Mouse (Mus musculus) forebrain, embryonic 11.5 days (tissue): ENCODE results near the gene Med17. TPM values are rescaled to one million over a fixed set of nuclear protein-coding genes. Genes with fewer than 3 reads are reported as not detected.

ENCODE experiments used
- ATAC-seq: fragments of 200-750 bp; cut with Nextera tagmentation; replicated peaks from 2 replicates; pipeline ENCODE4 v1.8.0; 2017; ENCODE audit warnings: moderate TSS enrichment; ENCODE audit not compliant: low FRiP score
- DNase-seq: peaks from one replicate; pipeline ENCODE4 v3.0.0-alpha.2; 2017; ENCODE audit warnings: low spot score
- H3K27ac ChIP-seq: fragments of 300-500 bp; sonication (generic); 2 replicates; pipeline ENCODE4 v1.5.1; 2014; ENCODE audit warnings: low read depth, low read length
- H3K27me3 ChIP-seq: fragments of 300-500 bp; sonication (generic); 2 replicates; pipeline ENCODE4 v1.6.1; 2014; ENCODE audit warnings: mild to moderate bottlenecking, low read length, mixed read lengths; ENCODE audit not compliant: control insufficient read depth, insufficient read depth
- H3K36me3 ChIP-seq: fragments of 300-500 bp; sonication (generic); 2 replicates; pipeline ENCODE4 v1.6.1; 2014; ENCODE audit warnings: mild to moderate bottlenecking, low read length, moderate library complexity, mixed read lengths; ENCODE audit not compliant: control insufficient read depth, insufficient read depth
- H3K4me1 ChIP-seq: fragments of 300-500 bp; sonication (generic); replicated peaks from 2 replicates; pipeline ENCODE4 v1.6.1; 2014; ENCODE audit warnings: low read length, mixed read lengths; ENCODE audit not compliant: control insufficient read depth, insufficient read depth
- H3K4me2 ChIP-seq: fragments of 300-500 bp; sonication (generic); 2 replicates; pipeline ENCODE4 v1.6.1; 2014; ENCODE audit warnings: low read depth, mild to moderate bottlenecking, low read length, moderate library complexity, mixed read lengths; ENCODE audit not compliant: severe bottlenecking
- H3K4me3 ChIP-seq: fragments of 300-500 bp; sonication (generic); 2 replicates; pipeline ENCODE4 v1.5.1; 2014; ENCODE audit warnings: low read depth, low read length
- H3K9ac ChIP-seq: fragments of 300-500 bp; sonication (generic); 2 replicates; pipeline ENCODE4 v1.6.1; 2014; ENCODE audit warnings: low read length
- H3K9me3 ChIP-seq: fragments of 300-500 bp; sonication (generic); 2 replicates; pipeline ENCODE4 v1.6.1; 2016; ENCODE audit warnings: low read length, mixed read lengths; ENCODE audit not compliant: control insufficient read depth
- WGBS: fragments of 180-500 bp; shearing (Covaris S2); extraction: QIAGEN DNeasy Blood & Tissue Kit; methylation state at CpG from one replicate; pipeline ENCODE4 v1.1.7; 2014; 5-methylcytosine and 5-hydroxymethylcytosine counted together
- polyA plus RNA-seq: library from polyadenylated mRNA; unstranded; fragments of >200 nt; fragmentation: Nextera tagmentation; extraction: Ambion mirVana; gene quantifications from 2 replicates; pipeline ENCODE4 v1.2.1, GENCODE M21; 2014

The Med17 gene
- polyA plus RNA-seq, 1 experiment from 2014 or later: 47.7 TPM

GRCm38 (mm10) chr9:15300056-15300455 is 20.3 kb upstream of the Med17 start:
- H3K36me3 ChIP-seq: no peaks in the 10 kb centered on the region
- no peak overlapping the region for H3K27ac ChIP-seq
- no peak overlapping the region for H3K4me2 ChIP-seq
- H3K4me3 ChIP-seq: no peak overlapping the region
- H3K9me3 ChIP-seq: no peaks in the 10 kb centered on the region
- no peak overlapping the region for H3K9ac ChIP-seq
- H3K4me1 ChIP-seq: no peaks in the 10 kb centered on the region
- WGBS: 86% methylated on average over 5 of the region's 5 CpGs
- DNase-seq (no peak), ATAC-seq (no peak)
- H3K27me3 ChIP-seq: no peaks in the 10 kb centered on the region

DNA sequence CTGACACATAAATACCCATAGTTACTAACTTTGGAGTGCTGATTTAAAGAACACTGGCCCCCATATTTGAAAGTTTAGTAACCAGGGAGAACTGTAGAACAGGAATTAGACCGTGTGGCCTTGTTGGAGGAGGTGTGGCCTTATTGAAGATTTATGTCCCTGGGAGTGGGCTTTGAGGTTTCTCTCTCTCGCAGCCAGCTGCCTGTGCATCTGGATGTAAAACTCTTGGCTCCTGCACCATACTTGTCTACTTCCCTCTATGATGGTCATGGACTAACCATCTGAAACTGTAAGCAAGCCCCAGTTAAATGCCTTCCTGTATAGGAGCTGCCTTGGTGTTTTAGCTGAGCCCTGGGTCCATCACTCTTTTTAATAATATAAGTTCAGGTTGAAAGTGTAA is 18.7 kb upstream of the Med17 start:
- Histone ChIP-seq H3K27ac (no peak overlapping the region), H3K36me3 (no peaks in the 10 kb centered on the region), H3K9me3 (no peaks in the 10 kb centered on the region), H3K4me1 (no peaks in the 10 kb centered on the region), H3K4me2 (no peak overlapping the region), H3K27me3 (no peaks in the 10 kb centered on the region), H3K9ac (no peak overlapping the region), H3K4me3 (no peak overlapping the region)
- WGBS: 75% methylated on average over 2 of the region's 2 CpGs
- DNase-seq (no peak), ATAC-seq (no peak)

- Histone ChIP-seq H3K9me3 (no peaks in the 10 kb centered on the region), H3K27ac (no peak overlapping the region), H3K9ac (no peak overlapping the region), H3K27me3 (no peaks in the 10 kb centered on the region), H3K4me3 (no peak overlapping the region), H3K4me1 (no peaks in the 10 kb centered on the region), H3K4me2 (no peak overlapping the region), H3K36me3 (no peaks in the 10 kb centered on the region)
- WGBS: 89% methylated on average over 7 of the region's 7 CpGs
- DNase-seq (no peak), ATAC-seq (no peak)
These were observed 17.4 kb upstream of the Med17 start for GRCm38 (mm10) chr9:15297112-15297511.

- no peak for ATAC-seq
- no peak overlapping the region for H3K9ac ChIP-seq
These were observed 9.5 kb upstream of the Med17 start for GRCm38 (mm10) chr9:15289251-15289650.

GRCm38 (mm10) chr9:15288402-15288801 is 8.7 kb upstream of the Med17 start:
- Histone ChIP-seq H3K9ac (no peak overlapping the region), H3K27me3 (no peaks in the 10 kb centered on the region), H3K4me1 (no peaks in the 10 kb centered on the region), H3K4me2 (no peak overlapping the region), H3K36me3 (no peaks in the 10 kb centered on the region), H3K4me3 (no peak overlapping the region), H3K27ac (no peak overlapping the region), H3K9me3 (no peaks in the 10 kb centered on the region)
- 86% methylated on average over 3 of the region's 3 CpGs for WGBS
- DNase-seq (no peak), ATAC-seq (no peak)

More at GRCm38 (mm10) chr9:15289251-15289650, 9.5 kb upstream of the Med17 start:
- Histone ChIP-seq H3K4me3 (no peak overlapping the region), H3K27me3 (no peaks in the 10 kb centered on the region), H3K9me3 (no peaks in the 10 kb centered on the region), H3K4me1 (no peaks in the 10 kb centered on the region), H3K4me2 (no peak overlapping the region), H3K36me3 (no peaks in the 10 kb centered on the region), H3K27ac (no peak overlapping the region)
- WGBS: 88% methylated on average over 6 of the region's 6 CpGs
- no peak for DNase-seq

DNA sequence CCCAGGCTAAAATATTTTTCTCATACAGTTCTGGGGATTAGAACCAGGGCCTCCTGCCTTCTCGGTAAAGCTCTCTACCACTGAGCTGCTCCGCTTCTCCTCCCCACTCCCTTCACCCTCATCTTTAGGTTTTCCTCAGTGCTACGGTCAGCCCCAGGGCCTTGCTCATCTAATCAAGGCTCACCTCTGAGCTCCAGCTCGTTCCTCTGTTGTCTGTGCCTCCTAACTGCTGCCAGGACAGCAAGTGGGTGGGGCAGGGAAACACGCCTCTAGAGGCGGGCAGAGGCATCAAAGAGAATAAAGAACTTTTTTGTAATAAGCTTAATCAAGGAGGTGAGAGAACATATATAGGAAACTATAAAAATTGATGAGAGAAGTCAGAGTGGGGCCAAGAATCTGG is 8.1 kb upstream of the Med17 start:
- Histone ChIP-seq H3K4me1 (no peaks in the 10 kb centered on the region), H3K27ac (no peak overlapping the region), H3K4me3 (no peak overlapping the region), H3K9me3 (no peaks in the 10 kb centered on the region), H3K36me3 (no peaks in the 10 kb centered on the region), H3K4me2 (no peak overlapping the region), H3K9ac (no peak overlapping the region), H3K27me3 (no peaks in the 10 kb centered on the region)
- 52% methylated on average over 6 of the region's 6 CpGs for WGBS
- DNase-seq (no peak), ATAC-seq (no peak)

- Histone ChIP-seq H3K9ac (no peak overlapping the region), H3K27ac (no peak overlapping the region), H3K9me3 (no peaks in the 10 kb centered on the region), H3K4me2 (no peak overlapping the region), H3K36me3 (no peaks in the 10 kb centered on the region), H3K4me3 (no peak overlapping the region), H3K27me3 (no peaks in the 10 kb centered on the region), H3K4me1 (0 out of 2 replicates have a peak, but pooled peaks cover 4% of the 10 kb centered on the region)
- ATAC-seq: no peak
- WGBS: 61% methylated on average over 3 of the region's 3 CpGs
- DNase-seq: no peak
These were observed 5.7 kb upstream of the Med17 start for GRCm38 (mm10) chr9:15285443-15285842.

DNA sequence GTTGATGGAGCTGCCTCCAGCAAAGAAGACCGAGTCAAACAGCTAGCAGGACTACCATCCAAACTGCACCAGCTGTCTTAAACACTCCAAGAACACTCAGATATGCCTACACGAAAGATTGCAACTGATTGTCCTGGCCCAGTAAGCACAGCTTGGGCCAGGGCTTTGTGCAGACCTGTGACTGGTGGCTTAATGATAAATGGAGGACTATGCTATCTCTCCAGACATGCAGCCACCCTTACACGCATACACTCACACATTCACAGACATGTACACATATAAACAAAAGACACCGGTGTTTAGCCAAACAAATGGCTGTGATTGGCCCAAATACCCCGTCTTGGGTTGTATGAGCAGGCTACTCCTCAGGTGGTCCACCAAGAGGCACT is 754 bp upstream of the Med17 start:
- Histone ChIP-seq H3K27ac (peak overlapping the region; percentile 25; the same call in 1 of the 2 replicates), H3K36me3 (no peaks in the 10 kb centered on the region; the same call in 1 of the 2 replicates), H3K4me2 (peak overlapping the region; percentile 74), H3K4me3 (peak overlapping the region; percentile 93), H3K4me1 (peaks cover 5% of the 10 kb centered on the region; the same call in 1 of the 2 replicates), H3K27me3 (no peaks in the 10 kb centered on the region), H3K9me3 (no peaks in the 10 kb centered on the region), H3K9ac (peak overlapping the region; percentile 97)
- WGBS: 47% methylated on average over 5 of the region's 5 CpGs
- no peak for DNase-seq
- no peak for ATAC-seq

DNA sequence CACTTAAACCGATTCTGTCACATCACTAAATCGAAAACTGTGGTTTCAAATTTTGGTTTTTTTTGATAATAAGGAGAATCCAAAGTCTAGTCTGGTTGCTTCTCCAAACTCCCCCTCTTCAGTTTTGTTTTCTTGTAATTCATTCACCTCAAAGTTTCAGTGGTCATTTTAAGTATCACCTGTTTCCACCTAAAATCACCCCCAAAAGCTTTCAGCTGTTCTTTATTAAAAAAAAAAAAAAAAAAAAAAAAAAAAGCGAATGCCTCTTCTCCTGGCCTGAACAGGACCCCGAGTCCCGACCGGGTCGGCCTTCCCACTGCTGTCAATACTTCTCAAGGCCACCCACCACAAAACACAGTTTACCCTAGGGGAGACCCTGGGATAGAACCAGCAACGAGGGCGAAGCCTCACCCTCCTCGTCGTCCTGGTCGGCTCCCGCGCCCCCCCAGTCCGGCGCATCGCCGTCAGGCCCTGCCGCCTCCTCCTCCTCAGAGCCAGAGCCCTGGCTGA is 537 bp downstream of the Med17 start:
- peaks cover 5% of the 10 kb centered on the region; the same call in 1 of the 2 replicates for H3K4me1 ChIP-seq
- H3K36me3 ChIP-seq: peaks cover 4% of the 10 kb centered on the region; the same call in 1 of the 2 replicates
- H3K27ac ChIP-seq: peak overlapping the region; percentile 69
- H3K4me3 ChIP-seq: peak overlapping the region; percentile 93
- no peaks in the 10 kb centered on the region for H3K27me3 ChIP-seq
- peak overlapping the region; percentile 97 for H3K9ac ChIP-seq
- ATAC-seq (no peak), DNase-seq (no peak)
- no peaks in the 10 kb centered on the region for H3K9me3 ChIP-seq
- 9% methylated on average over 19 of the region's 19 CpGs for WGBS
- H3K4me2 ChIP-seq: peak overlapping the region; percentile 82
